Mouse (Mus musculus) spleen, adult 2 months (tissue): ENCODE measurements around the gene Polr2h.

Experiments
- CTCF ChIP-seq: fragments of 200-500 bp; IDR thresholded peaks from 2 replicates; pipeline ENCODE4 v1.5.1; 2011; ENCODE audit warnings: mild to moderate bottlenecking, inconsistent platforms; ENCODE audit not compliant: insufficient read depth, insufficient read length, insufficient replicate concordance; ENCODE audit errors: extremely low read depth
- POLR2A ChIP-seq: fragments of 200-500 bp; IDR thresholded peaks from 2 replicates; pipeline ENCODE4 v1.6.1; 2011; ENCODE audit warnings: low read depth, low read length, inconsistent platforms

GRCm38 (mm10) chr16:20736168-20736567, 18.7 kb downstream of the Polr2h start:
- TF ChIP-seq POLR2A (no peak), CTCF (no peak)
